Mouse (Mus musculus) forelimb bud, embryonic 11.5 days (tissue): ENCODE measurements around the gene Ablim1.
A peak's percentile ranks its signal among the peaks of the same experiment; 100 is the strongest.

Experiments used
- DNase-seq: peaks from one replicate; pipeline ENCODE4 v3.0.0-alpha.2; 2012; ENCODE audit warnings: low read depth, low spot score

The Ablim1 gene

DNA sequence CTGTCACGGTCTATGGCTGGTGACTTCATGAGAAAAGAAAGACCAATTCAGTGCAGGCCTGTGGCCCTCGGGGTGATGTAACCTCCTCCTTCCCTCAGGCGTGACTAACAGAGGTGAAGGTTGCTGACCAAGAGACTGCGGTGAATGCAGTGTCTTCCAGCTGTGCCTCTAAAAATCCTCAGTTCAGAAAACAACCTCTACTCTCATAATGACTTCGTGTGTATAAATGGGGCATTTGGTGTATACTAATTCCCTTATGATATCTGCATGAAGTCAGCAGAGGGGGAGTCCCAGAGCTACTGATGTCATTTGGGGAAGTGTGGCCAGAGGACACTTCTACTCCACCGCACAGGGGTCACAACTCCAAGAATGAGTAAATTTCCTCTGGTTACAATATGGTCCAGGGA lies 301.4 kb downstream of the Ablim1 start:
- DNase-seq = no peak

GRCm38 (mm10) chr19:57012068-57012467 lies 302.7 kb downstream of the Ablim1 start:
- no peak for DNase-seq

DNA sequence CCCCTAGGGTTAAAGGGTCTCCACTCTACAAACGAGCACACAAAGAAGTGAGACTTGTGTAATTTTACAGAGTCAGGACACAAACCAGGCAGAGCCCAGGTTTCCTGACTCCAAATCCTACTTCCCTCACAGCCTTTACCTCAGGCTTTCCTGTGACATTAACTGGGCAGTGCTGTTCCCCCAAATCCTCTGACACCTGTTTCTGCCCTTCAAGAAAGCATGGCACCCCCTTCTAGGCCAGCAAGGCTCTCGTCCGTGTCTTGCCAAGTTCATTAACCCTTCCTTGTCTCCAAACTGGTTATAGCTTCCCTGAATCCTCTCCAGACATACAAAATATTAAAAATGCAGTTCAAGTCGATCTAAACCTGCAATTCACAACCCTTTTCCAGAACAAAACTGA lies 304.7 kb downstream of the Ablim1 start:
- no peak for DNase-seq

DNA sequence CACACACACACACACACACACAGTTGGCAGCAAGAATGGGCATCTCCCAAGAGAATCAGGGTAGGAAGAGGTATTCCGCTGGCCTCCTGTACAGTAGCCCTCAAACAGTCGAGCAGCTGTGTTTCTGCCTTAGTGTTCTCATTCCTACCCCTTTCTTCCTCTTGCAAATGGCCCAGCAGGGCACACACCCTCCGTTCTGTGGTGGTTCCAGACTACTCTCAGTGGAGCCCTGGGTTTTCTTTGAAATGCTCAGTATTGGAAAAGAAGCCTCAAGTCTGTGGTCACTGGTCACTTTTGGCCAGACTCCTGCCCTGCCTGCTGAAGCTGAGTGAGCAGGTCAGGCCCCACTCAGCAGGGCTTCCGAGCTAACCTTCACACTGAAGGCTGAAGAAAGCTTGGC lies 305.1 kb downstream of the Ablim1 start:
- no peak for DNase-seq

DNA sequence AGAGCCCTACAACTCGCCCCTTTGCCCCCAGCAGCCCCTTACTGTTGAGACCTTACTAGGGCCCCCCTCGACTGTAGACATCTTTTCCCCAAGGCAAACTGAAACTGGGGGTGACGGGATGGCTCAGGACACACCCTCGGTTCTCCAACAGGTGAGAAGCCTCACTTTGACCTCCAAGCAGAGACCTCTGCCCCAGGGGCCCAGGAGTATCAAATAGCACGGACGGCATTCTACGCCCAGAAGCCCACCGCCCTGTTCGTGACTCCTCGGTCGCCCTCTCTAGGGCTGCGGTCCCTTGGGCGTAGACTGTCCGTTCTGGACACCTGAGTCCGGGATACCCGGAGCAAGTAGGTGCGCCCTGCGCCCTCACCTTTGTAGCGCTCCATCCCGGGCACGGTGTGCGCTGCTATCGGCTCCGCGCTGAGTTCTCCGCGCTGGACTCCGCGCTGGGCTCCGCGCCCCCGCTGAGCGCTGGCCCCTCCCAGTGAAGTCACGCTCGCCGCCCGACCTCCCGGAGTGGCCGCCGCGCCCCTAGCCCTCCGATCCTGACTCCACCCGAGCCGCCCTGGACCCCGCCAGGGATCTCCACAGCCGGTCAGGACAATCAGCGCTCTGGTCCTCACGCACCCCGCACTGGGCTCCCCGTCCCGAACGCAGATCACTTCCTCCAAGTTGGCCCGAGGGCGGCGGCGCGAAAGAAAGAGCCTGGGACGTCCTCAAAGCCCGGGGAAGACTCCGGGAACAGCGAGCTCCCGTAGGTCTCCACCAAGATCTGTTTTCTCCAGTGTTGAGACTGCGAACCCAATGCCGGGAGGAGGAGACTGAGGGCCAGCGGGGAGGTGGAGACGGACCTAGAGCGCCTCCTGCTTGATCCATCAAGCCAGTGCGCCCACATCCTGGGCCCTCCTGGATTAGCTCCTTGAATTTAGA lies 306.7 kb downstream of the Ablim1 start, which contains the start of gene Afap1l2:
Gene Afap1l2, minus strand, starts transcription at position 448 of the 930 bp plus-strand sequence.
- DNase-seq = peak; percentile 21

GRCm38 (mm10) chr19:57007291-57007690 lies 307.4 kb downstream of the Ablim1 start:
- no peak for DNase-seq

- DNase-seq = no peak
Measured at GRCm38 (mm10) chr19:57006841-57007240, 307.9 kb downstream of the Ablim1 start.

- DNase-seq = no peak
Measured at GRCm38 (mm10) chr19:57005062-57005461, 309.7 kb downstream of the Ablim1 start.

- DNase-seq = peak; percentile 26
Measured at GRCm38 (mm10) chr19:57003460-57003810, 311.3 kb downstream of the Ablim1 start.

GRCm38 (mm10) chr19:57002741-57003459 lies 311.8 kb downstream of the Ablim1 start:
- no peak for DNase-seq

GRCm38 (mm10) chr19:57001926-57002325 lies 312.8 kb downstream of the Ablim1 start:
- DNase-seq = no peak

- no peak for DNase-seq
Measured at GRCm38 (mm10) chr19:57000592-57000991, 314.1 kb downstream of the Ablim1 start.

DNA sequence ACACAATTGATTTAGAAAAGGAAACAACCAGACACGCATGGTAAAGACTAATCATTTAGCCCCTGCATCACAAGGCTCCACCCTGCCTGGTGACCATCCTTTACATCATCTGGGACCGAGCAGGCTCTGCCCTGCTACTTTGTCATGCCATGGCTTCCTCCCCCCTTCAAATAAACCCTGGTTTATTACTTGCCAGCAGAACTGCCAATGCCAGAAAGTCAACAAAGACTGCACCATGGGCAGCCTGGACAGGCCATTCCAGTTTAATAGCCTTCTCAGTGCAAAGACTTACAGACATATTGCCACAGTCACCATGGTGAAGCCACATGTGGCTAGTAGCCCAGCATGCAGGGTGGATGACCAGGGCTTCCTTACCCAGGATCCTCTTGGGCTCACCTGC lies 314.9 kb downstream of the Ablim1 start:
- DNase-seq = no peak

- no peak for DNase-seq
Measured at GRCm38 (mm10) chr19:56998910-56999309, 315.8 kb downstream of the Ablim1 start.

DNA sequence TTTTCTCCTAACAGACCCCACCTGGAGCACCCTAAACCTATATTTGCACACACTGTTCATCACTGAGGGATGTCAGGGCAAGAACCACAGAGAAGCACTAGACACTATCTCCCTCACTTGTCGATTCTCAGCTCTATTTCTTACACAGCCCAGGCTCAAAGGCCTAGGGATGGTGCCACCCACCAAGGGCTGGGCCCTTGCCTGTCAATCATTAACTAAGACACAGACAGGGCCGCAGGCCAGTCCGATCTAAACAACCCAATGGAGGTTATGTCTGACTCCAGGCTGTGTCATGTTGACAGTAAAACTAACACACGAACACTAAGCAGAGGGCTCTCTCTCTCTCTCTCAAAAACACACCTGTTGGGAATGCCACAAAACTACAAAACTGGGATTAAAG lies 316.4 kb downstream of the Ablim1 start:
- DNase-seq = no peak

DNA sequence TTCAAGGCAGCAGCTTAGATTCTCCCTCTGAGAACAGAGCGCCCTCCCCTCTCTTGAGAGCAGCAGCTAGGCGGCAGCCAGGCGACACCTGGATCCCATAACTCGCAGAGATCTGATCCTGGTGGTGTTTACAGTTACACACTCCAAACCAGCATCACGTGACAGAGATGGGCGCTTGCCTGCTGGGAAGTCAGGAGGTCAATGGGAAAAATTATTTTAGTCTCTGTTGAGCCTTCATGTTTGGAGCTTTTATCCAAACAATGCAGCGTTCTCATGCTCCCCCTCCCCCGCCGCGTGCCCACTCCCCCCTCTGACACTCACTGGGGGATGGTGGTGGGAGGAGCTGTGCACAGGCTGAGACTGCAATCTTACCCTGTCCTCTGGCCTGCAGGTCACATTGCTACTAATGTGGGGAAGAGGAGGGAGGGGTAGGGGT lies 317.5 kb downstream of the Ablim1 start:
- peak; percentile 83 for DNase-seq

GRCm38 (mm10) chr19:56995441-56995840 lies 319.3 kb downstream of the Ablim1 start:
- DNase-seq = no peak

DNA sequence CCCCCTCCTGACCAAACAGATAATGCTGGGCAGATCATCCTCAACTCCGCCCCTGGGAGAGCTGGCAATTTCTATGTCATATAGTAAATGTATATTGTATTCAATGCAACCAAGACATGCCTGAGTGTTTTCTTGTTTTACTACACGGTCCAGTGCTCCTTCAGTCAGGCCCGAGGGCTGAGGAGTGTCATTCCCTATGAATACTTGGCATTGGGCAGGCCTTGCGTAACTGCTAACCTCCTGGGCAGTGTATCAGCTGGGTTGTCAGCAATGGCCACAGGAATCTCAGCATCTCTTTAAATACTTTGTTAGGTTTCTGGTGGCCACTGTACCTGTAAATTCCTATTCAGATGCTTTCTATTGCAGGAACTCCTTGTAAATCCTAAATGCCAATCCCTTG lies 320.1 kb downstream of the Ablim1 start:
- no peak for DNase-seq

GRCm38 (mm10) chr19:56993763-56994162 lies 321.0 kb downstream of the Ablim1 start:
- no peak for DNase-seq

DNA sequence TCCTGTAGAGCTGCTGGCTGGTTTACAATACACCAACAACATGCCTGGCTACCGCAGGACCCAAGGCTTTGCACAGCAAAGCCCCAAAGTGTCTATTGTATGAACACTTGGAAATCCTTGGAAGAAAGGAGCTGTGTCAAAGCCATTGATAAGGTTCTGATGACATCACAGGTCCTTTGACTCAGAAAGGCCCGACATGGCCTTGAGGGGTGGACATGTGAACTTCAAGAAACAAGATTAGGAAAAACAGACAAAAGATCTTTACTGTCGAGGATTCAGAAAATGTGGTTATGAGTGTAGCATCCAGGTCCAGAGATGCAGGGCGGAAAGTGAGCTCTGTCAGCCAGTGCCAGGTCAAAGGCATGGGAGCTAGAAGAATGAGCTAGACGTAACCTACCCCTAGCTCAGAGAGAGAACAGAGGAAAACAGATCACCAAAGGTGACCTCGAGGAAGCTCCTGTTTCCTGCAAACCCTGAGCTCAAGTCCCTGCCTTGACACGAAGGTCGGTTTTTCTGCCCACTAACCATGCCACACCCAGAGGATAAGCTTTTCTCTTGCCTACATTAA lies 321.7 kb downstream of the Ablim1 start:
- DNase-seq = no peak

- peak; percentile 25 for DNase-seq
Measured at GRCm38 (mm10) chr19:56990367-56991111, 324.2 kb downstream of the Ablim1 start.

- DNase-seq = no peak
Measured at GRCm38 (mm10) chr19:56989171-56989570, 325.5 kb downstream of the Ablim1 start.
